Mouse (Mus musculus) ovary, adult 10 weeks (tissue): ENCODE results near the gene Scap. TPM values are rescaled to one million over a fixed set of nuclear protein-coding genes. Genes with fewer than 3 reads are reported as not detected.

Experiments
- polyA plus RNA-seq: library from polyadenylated mRNA; stranded (reverse); fragments of 350-450 nt; fragmentation: Illumina TruSeq; extraction: RNeasy Lipid Tissue Mini Kit (QIAGEN cat#74804); gene quantifications from one replicate; pipeline ENCODE4 v1.2.3, GENCODE M21; 2014

Scap gene
- polyA plus RNA-seq: 2.3 TPM

DNA sequence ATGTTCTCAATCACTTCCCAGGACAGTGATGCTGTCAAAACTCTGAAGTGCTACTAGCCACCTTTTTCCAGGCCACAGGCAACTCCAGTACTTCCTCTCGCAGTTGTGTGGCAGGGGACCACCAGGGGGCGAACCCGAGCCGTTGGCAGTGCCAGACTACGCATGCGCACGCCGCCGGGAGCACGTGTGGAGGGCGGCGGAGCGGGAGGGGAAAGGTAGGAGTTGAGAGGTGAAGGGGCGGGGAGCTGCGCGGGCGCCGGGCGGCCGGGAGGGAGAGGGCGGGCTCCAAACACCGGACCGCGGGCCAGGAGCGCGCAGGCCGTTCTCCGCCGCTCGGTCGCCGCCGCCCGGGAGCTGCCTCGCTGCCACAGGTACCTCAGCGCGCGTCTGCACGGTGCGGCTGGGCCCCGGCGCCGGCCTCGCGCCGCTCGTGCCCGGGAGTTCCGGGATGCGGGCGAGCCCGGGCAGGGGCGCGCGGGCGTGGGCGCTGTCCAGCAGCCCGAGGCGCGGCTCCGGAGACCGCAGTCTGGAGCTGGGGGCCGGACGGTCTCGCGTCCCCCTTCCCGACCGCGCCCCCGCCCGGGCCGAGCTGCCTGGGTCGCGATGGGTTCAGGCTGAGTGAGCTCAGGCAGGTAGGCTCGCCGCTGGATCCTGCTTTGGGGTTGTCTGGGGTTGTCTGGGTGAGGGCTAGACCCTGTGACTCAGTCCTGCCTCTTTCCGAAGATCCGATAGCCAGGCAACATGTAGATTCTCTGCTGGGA is at the start of gene Scap:
Gene Scap, plus strand, starts transcription at position 154 of the 761 bp plus-strand sequence.

GRCm38 (mm10) chr9:110304969-110305651 is 28.0 kb upstream of the Scap start, which contains the start of gene Elp6:
TSS of gene Elp6 (plus strand) at chr9:110305173.

GRCm38 (mm10) chr9:110408099-110408773 is 75.1 kb downstream of the Scap start, which contains the start of gene Ptpn23:
TSS of gene Ptpn23 (minus strand) at chr9:110408213.

GRCm38 (mm10) chr9:110419511-110420112 is 86.5 kb downstream of the Scap start, which contains the start of gene Ngp:
TSS of gene Ngp (plus strand) at chr9:110419747.

Other genes with a start within 250 kb of the Scap start
- 158 TPM for gene Smarcc1, start 215.6 kb upstream of the Scap start, polyA plus RNA-seq
- gene Dhx30, start 215.5 kb upstream of the Scap start, polyA plus RNA-seq: 43.1 TPM
- 0.66 TPM for gene Cspg5, start 89.5 kb upstream of the Scap start, polyA plus RNA-seq
- gene Elp6, start 28.1 kb upstream of the Scap start, polyA plus RNA-seq: 0.94 TPM
- 0.71 TPM for gene Ptpn23, start 74.9 kb downstream of the Scap start, polyA plus RNA-seq
- not detected for gene Ngp, start 86.5 kb downstream of the Scap start, polyA plus RNA-seq
- 4.1 TPM for gene Klhl18, start 143.4 kb downstream of the Scap start, polyA plus RNA-seq
- 3.3 TPM for gene Kif9, start 143.7 kb downstream of the Scap start, polyA plus RNA-seq
- 115 TPM for gene Setd2, start 199.3 kb downstream of the Scap start, polyA plus RNA-seq